Mouse (Mus musculus) lung, postnatal 0 days (tissue): ENCODE results near the gene Stag1. TPM values are rescaled to one million over a fixed set of nuclear protein-coding genes. Genes with fewer than 3 reads are reported as not detected.
A peak's percentile ranks its signal among the peaks of the same experiment; 100 is the strongest.

Experiments
- ATAC-seq: fragments of 200-750 bp; cut with Nextera tagmentation; 2 replicates; pipeline ENCODE4 v1.8.0; 2017; ENCODE audit warnings: moderate library complexity
- DNase-seq: peaks from one replicate; pipeline ENCODE4 v3.0.0-alpha.2; 2016; ENCODE audit warnings: low spot score
- H3K27ac ChIP-seq: fragments of 300-500 bp; sonication (generic); 2 replicates; pipeline ENCODE4 v1.5.1; 2014; ENCODE audit warnings: antibody characterized with exemption, mild to moderate bottlenecking, low read length, mixed read lengths
- H3K27me3 ChIP-seq: fragments of 300-500 bp; sonication (generic); replicated peaks from 2 replicates; pipeline ENCODE4 v1.6.1; 2014; ENCODE audit warnings: low read length, mixed read lengths; ENCODE audit not compliant: insufficient read depth
- H3K36me3 ChIP-seq: fragments of 300-500 bp; sonication (generic); 2 replicates; pipeline ENCODE4 v1.6.1; 2014; ENCODE audit warnings: low read length, mixed read lengths; ENCODE audit not compliant: insufficient read depth
- H3K4me1 ChIP-seq: fragments of 300-500 bp; sonication (generic); 2 replicates; pipeline ENCODE4 v1.6.1; 2014; ENCODE audit warnings: antibody characterized with exemption, low read depth, low read length, mixed read lengths; ENCODE audit not compliant: insufficient read depth
- H3K4me2 ChIP-seq: fragments of 300-500 bp; sonication (generic); replicated peaks from 2 replicates; pipeline ENCODE4 v1.6.1; 2014; ENCODE audit warnings: low read depth, mild to moderate bottlenecking, low read length, moderate library complexity, mixed read lengths
- H3K4me3 ChIP-seq: fragments of 300-500 bp; sonication (generic); 2 replicates; pipeline ENCODE4 v1.5.1; 2014; ENCODE audit warnings: low read depth, low read length
- H3K9ac ChIP-seq: fragments of 300-500 bp; sonication (generic); replicated peaks from 2 replicates; pipeline ENCODE4 v1.6.1; 2014; ENCODE audit warnings: low read depth, mild to moderate bottlenecking
- H3K9me3 ChIP-seq: fragments of 300-500 bp; sonication (generic); 2 replicates; pipeline ENCODE4 v1.6.1; 2016; ENCODE audit warnings: low read length, mixed read lengths
- CTCF ChIP-seq: IDR thresholded peaks from 2 replicates; pipeline ENCODE4 v1.5.1; 2016; ENCODE audit warnings: antibody characterized with exemption, mild to moderate bottlenecking
- EP300 ChIP-seq: IDR thresholded peaks from 2 replicates; pipeline ENCODE4 v1.6.1; 2016; ENCODE audit warnings: antibody characterized with exemption, mild to moderate bottlenecking, control low read depth
- WGBS: fragments of 180-500 bp; shearing (Covaris S2); extraction: QIAGEN DNeasy Blood & Tissue Kit; methylation state at CpG from one replicate; pipeline ENCODE4 v1.1.7; 2014; 5-methylcytosine and 5-hydroxymethylcytosine counted together
- polyA plus RNA-seq: library from polyadenylated mRNA; unstranded; fragments of >200 nt; fragmentation: Nextera tagmentation; extraction: Ambion mirVana; gene quantifications from 2 replicates; pipeline ENCODE4 v1.2.1, GENCODE M21; 2015

The Stag1 gene
- polyA plus RNA-seq, 1 experiment from 2014 or later, result 38.1 TPM

- DNase-seq (no peak), ATAC-seq (no peak)
- 89% methylated on average over 5 of the region's 5 CpGs for WGBS
- TF ChIP-seq EP300, result no peak
- no peak for TF ChIP-seq CTCF
- H3K27me3 ChIP-seq, result no peaks in the 10 kb centered on the region
- no peaks in the 10 kb centered on the region for H3K9me3 ChIP-seq
- H3K4me1 ChIP-seq, result no peaks in the 10 kb centered on the region
- H3K4me3 ChIP-seq, result no peak overlapping the region
- peaks cover 8% of the 10 kb centered on the region; the same call in 1 of the 2 replicates for H3K36me3 ChIP-seq
- H3K27ac ChIP-seq, result no peak overlapping the region
- no peak overlapping the region for H3K4me2 ChIP-seq
- no peak overlapping the region for H3K9ac ChIP-seq
These were observed 393.0 kb downstream of the Stag1 start for GRCm38 (mm10) chr9:100990609-100991008.

GRCm38 (mm10) chr9:100991321-100991720, 393.7 kb downstream of the Stag1 start:
- H3K36me3 ChIP-seq, result peaks cover 10% of the 10 kb centered on the region; the same call in 1 of the 2 replicates
- H3K4me1 ChIP-seq, result no peaks in the 10 kb centered on the region
- no peak for DNase-seq
- no peak for TF ChIP-seq EP300
- no peak for TF ChIP-seq CTCF
- WGBS, result 83% methylated on average over 2 of the region's 2 CpGs
- no peak overlapping the region for H3K9ac ChIP-seq
- no peak for ATAC-seq
- no peak overlapping the region for H3K4me2 ChIP-seq
- H3K27ac ChIP-seq, result no peak overlapping the region
- H3K4me3 ChIP-seq, result no peak overlapping the region
- no peaks in the 10 kb centered on the region for H3K27me3 ChIP-seq
- H3K9me3 ChIP-seq, result no peaks in the 10 kb centered on the region

GRCm38 (mm10) chr9:100992191-100992590, 394.6 kb downstream of the Stag1 start:
- H3K9me3 ChIP-seq, result no peaks in the 10 kb centered on the region
- no peak overlapping the region for H3K4me3 ChIP-seq
- peaks cover 10% of the 10 kb centered on the region; the same call in 1 of the 2 replicates for H3K36me3 ChIP-seq
- no peaks in the 10 kb centered on the region for H3K4me1 ChIP-seq
- H3K4me2 ChIP-seq, result no peak overlapping the region
- no peak overlapping the region for H3K27ac ChIP-seq
- no peak overlapping the region for H3K9ac ChIP-seq
- no peak for ATAC-seq
- TF ChIP-seq EP300 (no peak), CTCF (no peak)
- WGBS, result 98% methylated on average over 2 of the region's 2 CpGs
- no peaks in the 10 kb centered on the region for H3K27me3 ChIP-seq
- DNase-seq, result no peak

- WGBS, result 73% methylated on average over 4 of the region's 4 CpGs
- DNase-seq, result no peak
These were observed 396.3 kb downstream of the Stag1 start for GRCm38 (mm10) chr9:100993937-100994336.

GRCm38 (mm10) chr9:100997138-100997537, 399.5 kb downstream of the Stag1 start:
- no peaks in the 10 kb centered on the region for H3K4me1 ChIP-seq
- H3K36me3 ChIP-seq, result peaks cover 16% of the 10 kb centered on the region; the same call in 1 of the 2 replicates
- H3K27me3 ChIP-seq, result no peaks in the 10 kb centered on the region
- no peak for TF ChIP-seq EP300
- TF ChIP-seq CTCF, result no peak
- no peak overlapping the region for H3K27ac ChIP-seq
- H3K9ac ChIP-seq, result no peak overlapping the region
- H3K4me2 ChIP-seq, result no peak overlapping the region
- ATAC-seq (no peak), DNase-seq (no peak)
- no peaks in the 10 kb centered on the region for H3K9me3 ChIP-seq
- H3K4me3 ChIP-seq, result no peak overlapping the region
- 86% methylated on average over 2 of the region's 2 CpGs for WGBS

More at GRCm38 (mm10) chr9:100993937-100994336, 396.3 kb downstream of the Stag1 start:
- H3K36me3 ChIP-seq, result peaks cover 16% of the 10 kb centered on the region; the same call in 1 of the 2 replicates
- no peaks in the 10 kb centered on the region for H3K9me3 ChIP-seq
- ATAC-seq, result no peak
- H3K27ac ChIP-seq, result no peak overlapping the region
- H3K4me1 ChIP-seq, result no peaks in the 10 kb centered on the region
- H3K4me2 ChIP-seq, result no peak overlapping the region
- TF ChIP-seq EP300, result no peak
- TF ChIP-seq CTCF, result no peak
- H3K9ac ChIP-seq, result no peak overlapping the region
- H3K4me3 ChIP-seq, result no peak overlapping the region
- no peaks in the 10 kb centered on the region for H3K27me3 ChIP-seq

GRCm38 (mm10) chr9:101002053-101002452, 404.5 kb downstream of the Stag1 start:
- ATAC-seq (no peak), DNase-seq (peak; percentile 9)
- Histone ChIP-seq H3K4me2 (no peak overlapping the region), H3K27me3 (no peaks in the 10 kb centered on the region), H3K27ac (no peak overlapping the region), H3K9me3 (no peaks in the 10 kb centered on the region), H3K9ac (no peak overlapping the region), H3K4me1 (no peaks in the 10 kb centered on the region), H3K36me3 (0 out of 2 replicates have a peak, but pooled peaks cover 6% of the 10 kb centered on the region), H3K4me3 (no peak overlapping the region)
- TF ChIP-seq CTCF (peak; percentile 56), EP300 (no peak)
- 88% methylated on average over 4 of the region's 4 CpGs for WGBS

- H3K36me3 ChIP-seq, result 0 out of 2 replicates have a peak, but pooled peaks cover 6% of the 10 kb centered on the region
- H3K4me3 ChIP-seq, result no peak overlapping the region
- no peak for TF ChIP-seq CTCF
- H3K27me3 ChIP-seq, result no peaks in the 10 kb centered on the region
- 95% methylated on average over 8 of the region's 8 CpGs for WGBS
- H3K9ac ChIP-seq, result no peak overlapping the region
- ATAC-seq (no peak), DNase-seq (no peak)
- no peak overlapping the region for H3K27ac ChIP-seq
- no peaks in the 10 kb centered on the region for H3K9me3 ChIP-seq
- H3K4me2 ChIP-seq, result no peak overlapping the region
- H3K4me1 ChIP-seq, result no peaks in the 10 kb centered on the region
These were observed 405.2 kb downstream of the Stag1 start for GRCm38 (mm10) chr9:101002841-101003240.
